Mouse (Mus musculus) testis, adult 2 months (tissue): ENCODE data around the gene Snx32. TPM values are rescaled to one million over a fixed set of nuclear protein-coding genes. Genes with fewer than 3 reads are reported as not detected.

ENCODE experiments used
- H3K27ac ChIP-seq: fragments of 200-500 bp; 2 replicates; pipeline ENCODE4 v1.5.1; 2012; ENCODE audit warnings: low read depth, low read length; ENCODE audit not compliant: control insufficient read depth, insufficient read depth
- H3K27me3 ChIP-seq: fragments of 200-500 bp; 2 replicates; pipeline ENCODE4 v1.6.1; 2012; ENCODE audit warnings: mild to moderate bottlenecking, low read length, moderate library complexity; ENCODE audit not compliant: control insufficient read depth, insufficient read depth
- H3K36me3 ChIP-seq: fragments of 200-500 bp; 2 replicates; pipeline ENCODE4 v1.6.1; 2012; ENCODE audit warnings: mild to moderate bottlenecking, low read length; ENCODE audit not compliant: control insufficient read depth, insufficient read depth
- H3K4me1 ChIP-seq: fragments of 200-500 bp; 2 replicates; pipeline ENCODE4 v1.6.1; 2012; ENCODE audit warnings: low read length; ENCODE audit not compliant: control insufficient read depth, insufficient read depth
- H3K4me3 ChIP-seq: fragments of 200-500 bp; 2 replicates; pipeline ENCODE4 v1.5.1; 2012; ENCODE audit warnings: low read depth, mild to moderate bottlenecking, low read length, moderate library complexity, mixed read lengths; ENCODE audit not compliant: control insufficient read depth
- CTCF ChIP-seq: fragments of 200-500 bp; IDR thresholded peaks from 2 replicates; pipeline ENCODE4 v1.5.1; 2012; ENCODE audit warnings: low read depth, mild to moderate bottlenecking, inconsistent platforms, low read length, moderate library complexity; ENCODE audit not compliant: control insufficient read depth, insufficient read depth, insufficient replicate concordance
- POLR2A ChIP-seq: fragments of 200-500 bp; IDR thresholded peaks from 2 replicates; pipeline ENCODE4 v1.6.1; 2012; ENCODE audit warnings: low read depth, mild to moderate bottlenecking, inconsistent platforms, low read length, moderate library complexity; ENCODE audit not compliant: control insufficient read depth
- polyA plus RNA-seq: library from polyadenylated mRNA; depleted of rRNA; stranded (reverse); fragments of >200 nt; gene quantifications from 2 replicates; pipeline ENCODE4 v1.2.3, GENCODE M21; 2012

Gene Snx32
- polyA plus RNA-seq, 1 experiment, result 12.7 TPM

GRCm38 (mm10) chr19:5525204-5525603, 14.9 kb upstream of the Snx32 start:
- Histone ChIP-seq H3K4me3 (no peak overlapping the region), H3K27me3 (no peaks in the 10 kb centered on the region), H3K36me3 (no peaks in the 10 kb centered on the region; the same call in 1 of the 2 replicates), H3K27ac (no peak overlapping the region), H3K4me1 (peaks cover 6% of the 10 kb centered on the region; the same call in 1 of the 2 replicates)
- TF ChIP-seq CTCF, result no peak
- TF ChIP-seq POLR2A, result no peak

DNA sequence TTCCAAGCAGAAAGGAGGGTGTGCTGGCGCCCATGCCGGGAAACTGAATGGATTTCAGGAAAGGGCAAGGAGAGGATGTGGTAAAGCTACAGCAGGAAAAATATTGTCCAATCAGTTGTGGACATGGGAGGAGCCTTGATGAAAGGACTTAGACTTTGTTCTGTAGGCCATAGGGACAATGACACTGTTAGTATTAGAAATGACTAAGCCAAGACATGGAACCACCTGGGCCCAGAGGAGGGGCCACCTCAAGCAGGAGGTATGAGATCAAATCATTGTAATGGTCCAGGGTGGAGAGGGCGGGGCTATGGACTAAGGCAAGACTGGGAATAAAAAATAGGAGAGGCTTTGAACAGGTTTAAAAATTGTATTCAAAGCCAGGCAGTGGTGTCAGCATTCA, 8.4 kb upstream of the Snx32 start:
- no peaks in the 10 kb centered on the region; the same call in 1 of the 2 replicates for H3K36me3 ChIP-seq
- H3K4me3 ChIP-seq, result no peak overlapping the region
- H3K27ac ChIP-seq, result no peak overlapping the region
- peaks cover 2% of the 10 kb centered on the region; the same call in 1 of the 2 replicates for H3K4me1 ChIP-seq
- no peaks in the 10 kb centered on the region for H3K27me3 ChIP-seq
- TF ChIP-seq CTCF (no peak), POLR2A (no peak)

- Histone ChIP-seq H3K27me3 (no peaks in the 10 kb centered on the region), H3K36me3 (no peaks in the 10 kb centered on the region; the same call in 1 of the 2 replicates), H3K4me3 (no peak overlapping the region), H3K4me1 (peaks cover 4% of the 10 kb centered on the region), H3K27ac (no peak overlapping the region)
- TF ChIP-seq CTCF (no peak), POLR2A (no peak)
Observed at GRCm38 (mm10) chr19:5516906-5517505, 6.7 kb upstream of the Snx32 start.

DNA sequence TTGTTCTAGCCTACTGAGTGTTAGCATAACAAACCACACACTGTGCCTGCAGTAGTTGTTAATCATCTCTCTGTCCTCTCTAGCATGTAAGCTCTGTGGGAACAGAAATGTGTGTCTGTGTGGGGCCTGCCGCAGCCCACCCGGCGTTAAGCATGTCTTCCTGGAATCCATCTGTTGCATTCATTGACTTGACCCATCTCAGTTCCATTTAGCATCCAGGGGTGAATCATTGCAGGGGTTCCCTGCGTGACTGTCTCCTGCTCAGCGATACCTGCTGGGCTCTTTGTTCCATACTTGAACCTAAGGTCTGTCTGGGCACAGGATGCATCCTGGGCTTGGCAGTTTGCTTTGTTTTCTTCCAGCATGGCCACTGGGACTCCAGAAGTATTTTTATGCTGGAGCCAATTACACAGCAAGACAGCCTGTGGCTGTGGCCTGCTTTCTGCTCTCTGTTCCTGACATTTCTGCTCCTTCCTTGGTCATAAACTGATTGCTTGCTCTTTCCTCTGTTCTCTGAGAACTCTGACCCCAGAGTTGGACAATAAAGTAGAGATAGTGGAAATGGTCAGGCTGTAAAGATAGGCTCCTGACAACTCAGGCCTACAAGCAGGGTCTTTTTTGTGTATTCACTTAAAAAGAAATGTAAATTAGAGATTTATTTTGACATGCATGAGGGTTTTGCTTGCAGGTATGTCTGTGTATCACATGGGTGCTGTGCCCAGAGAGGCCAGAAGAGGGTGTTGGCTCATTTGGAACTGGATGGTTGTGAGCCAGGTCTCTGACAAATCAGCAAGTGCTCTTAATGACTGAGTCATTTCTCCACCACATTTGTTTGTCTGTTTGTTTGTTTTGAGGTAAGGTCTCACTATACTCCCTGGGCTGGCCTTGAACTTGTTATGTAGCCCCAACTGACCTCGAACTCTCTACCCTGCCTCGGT, 5.8 kb upstream of the Snx32 start:
- Histone ChIP-seq H3K4me3 (no peak overlapping the region), H3K4me1 (peaks cover 5% of the 10 kb centered on the region), H3K27ac (no peak overlapping the region), H3K27me3 (no peaks in the 10 kb centered on the region), H3K36me3 (no peaks in the 10 kb centered on the region; the same call in 1 of the 2 replicates)
- no peak for TF ChIP-seq POLR2A
- no peak for TF ChIP-seq CTCF

DNA sequence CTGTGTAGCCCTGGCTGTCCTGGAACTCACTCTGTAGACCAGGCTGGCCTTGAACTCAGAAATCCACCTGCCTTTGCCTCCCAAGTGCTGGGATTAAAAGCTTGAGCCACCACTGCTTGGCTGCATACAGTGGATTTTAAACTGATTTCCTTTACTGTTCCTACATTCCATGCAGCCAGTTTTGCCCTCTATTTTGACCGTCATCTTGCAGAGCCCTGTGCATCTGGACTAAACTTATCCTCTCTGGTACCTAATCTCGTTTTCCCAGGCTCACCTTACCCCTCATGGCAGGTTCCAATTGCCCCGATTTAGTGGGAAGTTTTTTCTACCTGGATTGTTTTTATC, 2.6 kb upstream of the Snx32 start:
- no peaks in the 10 kb centered on the region for H3K27me3 ChIP-seq
- TF ChIP-seq POLR2A (no peak), CTCF (no peak)
- H3K36me3 ChIP-seq, result no peaks in the 10 kb centered on the region
- H3K27ac ChIP-seq, result no peak overlapping the region
- peaks cover 15% of the 10 kb centered on the region for H3K4me1 ChIP-seq
- no peak overlapping the region for H3K4me3 ChIP-seq

DNA sequence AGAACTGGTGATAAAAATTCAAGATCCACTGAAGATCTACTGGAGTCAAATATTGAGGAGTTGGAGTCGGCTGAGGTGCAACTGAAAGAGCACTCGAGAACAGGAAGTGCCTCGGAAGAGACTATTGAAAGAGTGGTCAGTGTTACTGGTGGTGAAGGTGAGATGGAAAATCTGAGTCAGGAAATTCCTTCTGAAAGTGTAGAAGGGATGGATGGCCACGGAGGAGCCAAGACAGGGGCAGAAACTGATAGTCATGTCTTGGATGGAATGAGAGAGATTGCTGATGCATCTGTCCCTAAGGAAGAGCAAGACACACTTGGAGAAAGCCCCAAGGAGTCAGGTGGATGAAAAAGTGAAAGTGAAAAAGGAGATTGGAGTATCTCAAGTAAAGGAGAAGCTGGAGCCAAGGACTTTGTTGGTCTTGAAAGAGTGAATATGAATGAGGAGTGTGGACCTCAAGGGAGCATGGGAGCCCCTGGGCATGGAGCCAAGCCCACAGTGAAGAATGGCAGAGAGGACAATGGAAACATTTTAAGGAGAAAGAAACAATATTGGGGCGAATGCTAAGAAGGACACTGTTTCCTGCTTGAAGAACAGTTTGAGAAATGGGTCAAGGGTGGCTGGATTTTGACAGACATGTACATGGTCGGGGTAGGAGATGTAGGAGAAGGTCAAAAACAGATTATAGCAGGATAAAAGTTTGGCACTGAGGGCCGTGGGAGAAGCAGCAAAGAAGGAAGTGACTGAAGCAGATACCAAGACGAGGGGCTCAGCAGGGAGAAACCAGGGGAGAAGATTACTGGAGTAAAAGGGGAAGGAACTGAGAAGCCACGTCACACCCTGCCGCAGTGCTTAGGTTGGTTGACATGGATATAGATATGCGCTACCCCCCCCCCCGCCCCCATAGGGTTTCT, 2.0 kb upstream of the Snx32 start:
- Histone ChIP-seq H3K27me3 (no peaks in the 10 kb centered on the region), H3K4me1 (peaks cover 15% of the 10 kb centered on the region), H3K27ac (no peak overlapping the region), H3K36me3 (no peaks in the 10 kb centered on the region), H3K4me3 (peak overlapping the region; percentile 39; the same call in 1 of the 2 replicates)
- no peak for TF ChIP-seq CTCF
- TF ChIP-seq POLR2A, result no peak
